In the genomic region with DNA sequence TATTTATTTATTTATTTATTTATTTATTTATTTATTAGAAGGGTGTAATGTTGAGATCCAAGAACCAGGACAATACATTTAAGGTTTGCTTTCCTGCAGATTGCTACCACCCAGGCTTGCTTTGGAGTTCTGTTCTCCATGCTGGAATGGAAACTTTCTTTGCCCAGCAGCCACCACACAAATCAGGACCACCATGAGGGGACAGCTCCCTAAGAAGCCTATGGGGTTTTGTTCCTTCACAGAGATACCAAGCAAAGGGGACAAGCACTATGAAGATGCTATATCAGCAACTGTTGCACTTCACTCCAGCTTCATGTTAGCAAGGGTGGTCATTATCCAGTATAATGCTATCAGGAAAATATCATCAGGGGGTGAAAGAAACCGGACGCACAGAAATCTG, we compare ENCODE assay signal across 12 mouse cellular contexts.
DNase-seq lines count a peak whose midpoint lies in the region; ATAC-seq lines count a peak whose summit lies in the region.
"Had no signal": no experiment of that assay in that cellular context is flagged by ENCODE, and none has a peak within 500 bp of the region (broad histone marks: within the 10 kb centered on the region; RNA-seq: fewer than 3 reads in every experiment).

No protein-coding gene starts in this region.

- no peaks in the 10 kb centered on the region for H3K9me3 ChIP-seq in midbrain, embryonic 10.5 days (replicated peaks)
- H3K9me3 ChIP-seq in midbrain, embryonic 13.5 days, result no peaks in the 10 kb centered on the region
- H3K9me3 ChIP-seq in neural tube, embryonic 11.5 days (ENCODE audit: control insufficient read depth, low read length), result no peaks in the 10 kb centered on the region
- H3K9me3 ChIP-seq in hindbrain, embryonic 14.5 days (ENCODE audit: control insufficient read depth, low read length), result no peaks in the 10 kb centered on the region
- H3K9me3 ChIP-seq: neural tube, embryonic 13.5 days had no signal

- WGBS in midbrain, embryonic 10.5 days, result 89% methylated on average over 2 of the region's 2 CpGs
- 91% methylated on average over 2 of the region's 2 CpGs for WGBS in midbrain, embryonic 13.5 days
- 64% methylated on average over 2 of the region's 2 CpGs for WGBS in neural tube, embryonic 11.5 days
- WGBS in hindbrain, embryonic 14.5 days, result 87% methylated on average over 2 of the region's 2 CpGs

- no peak overlapping the region for H3K27ac ChIP-seq in midbrain, embryonic 10.5 days (replicated peaks)
- no peak overlapping the region for H3K27ac ChIP-seq in midbrain, embryonic 13.5 days
- H3K27ac ChIP-seq in neural tube, embryonic 11.5 days (ENCODE audit: low read depth, low read length), result no peak overlapping the region
- H3K27ac ChIP-seq in hindbrain, embryonic 14.5 days, result no peak overlapping the region
- H3K27ac ChIP-seq: neural tube, embryonic 13.5 days had no signal

- no peak for ATAC-seq in midbrain, embryonic 13.5 days
- no peak for ATAC-seq in neural tube, embryonic 11.5 days (ENCODE audit: insufficient read depth, low FRiP score, low TSS enrichment)
- ATAC-seq in hindbrain, embryonic 14.5 days (ENCODE audit: low FRiP score), result no peak

- H3K36me3 ChIP-seq in midbrain, embryonic 10.5 days, result no peaks in the 10 kb centered on the region
- H3K36me3 ChIP-seq in midbrain, embryonic 13.5 days, result no peaks in the 10 kb centered on the region
- no peaks in the 10 kb centered on the region for H3K36me3 ChIP-seq in neural tube, embryonic 11.5 days (ENCODE audit: control insufficient read depth, insufficient read depth, low read length)
- no peaks in the 10 kb centered on the region for H3K36me3 ChIP-seq in hindbrain, embryonic 14.5 days (replicated peaks; ENCODE audit: control insufficient read depth, insufficient read depth)
- H3K36me3 ChIP-seq: neural tube, embryonic 13.5 days had no signal

- no peaks in the 10 kb centered on the region for H3K27me3 ChIP-seq in midbrain, embryonic 10.5 days (ENCODE audit: low read depth, poor library complexity, severe bottlenecking)
- no peaks in the 10 kb centered on the region for H3K27me3 ChIP-seq in midbrain, embryonic 13.5 days
- no peaks in the 10 kb centered on the region for H3K27me3 ChIP-seq in neural tube, embryonic 11.5 days (ENCODE audit: control insufficient read depth, insufficient read depth, low read length)
- H3K27me3 ChIP-seq in hindbrain, embryonic 14.5 days (ENCODE audit: control insufficient read depth, insufficient read depth, low read length), result no peaks in the 10 kb centered on the region
- H3K27me3 ChIP-seq: neural tube, embryonic 13.5 days had no signal

- peaks cover 11% of the 10 kb centered on the region for H3K4me1 ChIP-seq in midbrain, embryonic 10.5 days
- no peaks in the 10 kb centered on the region for H3K4me1 ChIP-seq in midbrain, embryonic 13.5 days (replicated peaks)
- H3K4me1 ChIP-seq in neural tube, embryonic 11.5 days (ENCODE audit: control insufficient read depth, insufficient read depth, low read length), result no peaks in the 10 kb centered on the region
- no peaks in the 10 kb centered on the region for H3K4me1 ChIP-seq in hindbrain, embryonic 14.5 days (replicated peaks; ENCODE audit: control insufficient read depth, insufficient read depth, low read length)

- no peak overlapping the region for H3K4me2 ChIP-seq in midbrain, embryonic 13.5 days (replicated peaks)
- H3K4me2 ChIP-seq in neural tube, embryonic 11.5 days (ENCODE audit: low read depth), result no peak overlapping the region
- H3K4me2 ChIP-seq in hindbrain, embryonic 14.5 days (replicated peaks), result no peak overlapping the region
- H3K4me2 ChIP-seq: neural tube, embryonic 13.5 days had no signal

- peak; percentile 10 for DNase-seq in gastrocnemius, postnatal 10 days
- DNase-seq in gastrocnemius, postnatal 25 days, result no peak
- peak; percentile 13 for DNase-seq in midbrain, embryonic 10.5 days (ENCODE audit: low spot score)
- DNase-seq in embryo, embryonic 11.5 days (ENCODE audit: low read depth, low spot score), result peak; percentile 38
- DNase-seq in neural tube, embryonic 11.5 days (ENCODE audit: low spot score), result peak; percentile 33
- no peak for DNase-seq in cerebellum, adult 9-11 months
- DNase-seq in hindbrain, embryonic 14.5 days (ENCODE audit: low spot score), result no peak
- DNase-seq: adrenal gland, postnatal 36 days; kidney, postnatal 25 days; lung, adult 18-20 months had no signal

- no peak overlapping the region for H3K9ac ChIP-seq in midbrain, embryonic 13.5 days (replicated peaks)
- H3K9ac ChIP-seq in neural tube, embryonic 11.5 days (ENCODE audit: low read length), result no peak overlapping the region
- no peak overlapping the region for H3K9ac ChIP-seq in hindbrain, embryonic 14.5 days
- H3K9ac ChIP-seq: neural tube, embryonic 13.5 days had no signal

- no peak overlapping the region for H3K4me3 ChIP-seq in midbrain, embryonic 10.5 days
- H3K4me3 ChIP-seq in midbrain, embryonic 13.5 days (replicated peaks), result no peak overlapping the region
- no peak overlapping the region for H3K4me3 ChIP-seq in neural tube, embryonic 11.5 days (ENCODE audit: low read depth, low read length)
- no peak overlapping the region for H3K4me3 ChIP-seq in hindbrain, embryonic 14.5 days (replicated peaks; ENCODE audit: low read length)
- H3K4me3 ChIP-seq: neural tube, embryonic 13.5 days had no signal

Comparison
In these comparisons a context has a peak if more than half of its experiments do, and no peak if none do; other contexts are left out.
1. DNase-seq: peak in gastrocnemius, postnatal 10 days (single experiment), midbrain, embryonic 10.5 days (single experiment), embryo, embryonic 11.5 days (single experiment) and neural tube, embryonic 11.5 days (single experiment); none in gastrocnemius, postnatal 25 days (single experiment), cerebellum, adult 9-11 months (single experiment) and hindbrain, embryonic 14.5 days (single experiment).